Mouse (Mus musculus): ENCODE measurements around the gene Pusl1. TPM values are rescaled to one million over a fixed set of nuclear protein-coding genes. Genes with fewer than 3 reads are reported as not detected.

Pusl1 gene
- total RNA-seq, 2 experiments from 2014 or later: 9.2 to 13.1 TPM

- intact Hi-C loops (cut with DNase I; ENCODE audit: low total_unique reads): no loop called here
- peak; percentile 73 for DNase-seq
Measured at GRCm38 (mm10) chr4:155848434-155849095, 43.0 kb downstream of the Pusl1 start.

- peak; percentile 48 for DNase-seq
- intact Hi-C loops (cut with DNase I; ENCODE audit: low total_unique reads): no loop called here
Measured at GRCm38 (mm10) chr4:155847591-155848352, 43.8 kb downstream of the Pusl1 start.

- peak; percentile 95 for DNase-seq
- intact Hi-C loops (cut with DNase I; ENCODE audit: low total_unique reads): no loop called here
Measured at GRCm38 (mm10) chr4:155846871-155847578, 44.6 kb downstream of the Pusl1 start, which contains the start of gene Dvl1. Gene Dvl1, plus strand, starts transcription at chr4:155847402.

- intact Hi-C loops (cut with DNase I; ENCODE audit: low total_unique reads): no loop called here
- no peak for DNase-seq
Measured at GRCm38 (mm10) chr4:155843231-155843630, 48.4 kb downstream of the Pusl1 start.

GRCm38 (mm10) chr4:155841651-155842270 is 49.8 kb downstream of the Pusl1 start:
- peak; percentile 11 for DNase-seq
- intact Hi-C loops (cut with DNase I; ENCODE audit: low total_unique reads): no loop called here

- DNase-seq: peak; percentile 72
Measured at GRCm38 (mm10) chr4:155841003-155841454, 50.6 kb downstream of the Pusl1 start.

GRCm38 (mm10) chr4:155840076-155841002 is 51.2 kb downstream of the Pusl1 start:
- intact Hi-C loops (cut with DNase I; ENCODE audit: low total_unique reads): no loop called here
- DNase-seq: peak; percentile 56

More at GRCm38 (mm10) chr4:155841003-155841454, 50.6 kb downstream of the Pusl1 start:
- intact Hi-C loops (cut with DNase I; ENCODE audit: low total_unique reads): no loop called here

- intact Hi-C loops (cut with DNase I; ENCODE audit: low total_unique reads): no loop called here
- DNase-seq: peak; percentile 95
Measured at GRCm38 (mm10) chr4:155839483-155839910, 52.1 kb downstream of the Pusl1 start, which contains the start of gene Mxra8. Gene Mxra8, plus strand, starts transcription at chr4:155839680.

- intact Hi-C loops (cut with DNase I; ENCODE audit: low total_unique reads): no loop called here
- peak; percentile 73 for DNase-seq
Measured at GRCm38 (mm10) chr4:155838187-155839153, 53.1 kb downstream of the Pusl1 start.

Small RNAs within 50 kb of the gene (microRNA-seq; reads per million reads assigned to microRNA genes)
- 0 reads per million in 2 experiments for gene Gm22991

Other genes with a start within 250 kb of the Pusl1 start
- gene Gm10563, start 246.4 kb downstream of the Pusl1 start, total RNA-seq (2021): not detected
- 10 to 100 TPM in 1 of 2 experiments, 1 to 10 TPM in 1; 8.0 to 11.4 TPM for gene Mmp23, start 238.4 kb downstream of the Pusl1 start, total RNA-seq (2021)
- gene Mib2, start 222.6 kb downstream of the Pusl1 start, total RNA-seq (2021): 10 to 100 TPM; 11.3 to 13.3 TPM
- 1 to 10 TPM; 2.8 to 3.9 TPM for gene Fndc10, start 197.4 kb downstream of the Pusl1 start, total RNA-seq (2021)
- 10 to 100 TPM; 42.6 TPM for gene Ssu72, start 187.0 kb downstream of the Pusl1 start, total RNA-seq (2021)
- under 1 TPM; 0.57 to 0.66 TPM for gene Tmem240, start 157.0 kb downstream of the Pusl1 start, total RNA-seq (2021)
- gene Atad3a, start 130.7 kb downstream of the Pusl1 start, total RNA-seq (2021): 10 to 100 TPM; 23.9 to 26.1 TPM
- 10 to 100 TPM in 1 of 2 experiments, 1 to 10 TPM in 1; 9.0 to 13.8 TPM for gene Vwa1, start 117.1 kb downstream of the Pusl1 start, total RNA-seq (2021)
- gene Tmem88b, start 105.9 kb downstream of the Pusl1 start, total RNA-seq (2021): 1 to 10 TPM; 1.3 to 1.4 TPM
- not detected for gene Ankrd65, start 101.3 kb downstream of the Pusl1 start, total RNA-seq (2021)
- 10 to 100 TPM; 45.4 to 48.3 TPM for gene Mrpl20, start 88.9 kb downstream of the Pusl1 start, total RNA-seq (2021)
- gene Ccnl2, start 79.3 kb downstream of the Pusl1 start, total RNA-seq (2021): 10 to 100 TPM; 20.6 to 29.0 TPM
- gene Aurkaip1, start 60.5 kb downstream of the Pusl1 start, total RNA-seq (2021): 10 to 100 TPM; 78.8 to 80.8 TPM
- 10 to 100 TPM; 75.4 to 79.4 TPM for gene Mxra8, start 52.1 kb downstream of the Pusl1 start, total RNA-seq (2021)
- 10 to 100 TPM; 88.6 to 89.4 TPM for gene Dvl1, start 44.4 kb downstream of the Pusl1 start, total RNA-seq (2021)
- under 1 TPM; 0.10 to 0.13 TPM for gene Tas1r3, start 28.4 kb downstream of the Pusl1 start, total RNA-seq (2021)
- gene Cptp, start 22.3 kb downstream of the Pusl1 start, total RNA-seq (2021): 10 to 100 TPM; 16.5 to 17.0 TPM
- gene Ints11, start 22.2 kb downstream of the Pusl1 start, total RNA-seq (2021): 10 to 100 TPM; 15.4 to 15.9 TPM
- 10 to 100 TPM; 10.1 to 10.3 TPM for gene Acap3, start within 50 bp of the Pusl1 start, total RNA-seq (2021)
- gene Ube2j2, start 52.0 kb upstream of the Pusl1 start, total RNA-seq (2021): 10 to 100 TPM; 46.3 to 51.7 TPM
- gene C1qtnf12, start 70.5 kb upstream of the Pusl1 start, total RNA-seq (2021): 10 to 100 TPM; 13.3 to 19.9 TPM
- gene B3galt6, start 100.9 kb upstream of the Pusl1 start, total RNA-seq (2021): 1 to 10 TPM; 2.6 TPM
- 10 to 100 TPM; 77.4 to 78.0 TPM for gene Sdf4, start 101.1 kb upstream of the Pusl1 start, total RNA-seq (2021)
- under 1 TPM; 0.64 to 0.82 TPM for gene Tnfrsf4, start 122.1 kb upstream of the Pusl1 start, total RNA-seq (2021)
- not detected for gene Tnfrsf18, start 134.4 kb upstream of the Pusl1 start, total RNA-seq (2021)
- not detected for gene Ttll10, start 167.6 kb upstream of the Pusl1 start, total RNA-seq (2021)
- gene 9430015G10Rik, start 218.2 kb upstream of the Pusl1 start, total RNA-seq (2021): 1 to 10 TPM; 3.2 to 4.1 TPM
- not detected for gene Rnf223, start 238.7 kb upstream of the Pusl1 start, total RNA-seq (2021)

All from gastrocnemius, postnatal 14 days (tissue).